Mouse (Mus musculus): ENCODE measurements around the gene Lypla2. TPM values are rescaled to one million over a fixed set of nuclear protein-coding genes. Genes with fewer than 3 reads are reported as not detected.

Gene Lypla2
- polyA plus RNA-seq, 1 experiment from 2014 or later = 94.9 TPM

GRCm38 (mm10) chr4:135924418-135924817 is 48.0 kb downstream of the Lypla2 start:
- Histone ChIP-seq H3K27me3 (ENCODE audit: control insufficient read depth, insufficient read depth, low read length) (no peaks in the 10 kb centered on the region), H3K9me3 (replicated peaks; ENCODE audit: control insufficient read depth, low read length) (no peaks in the 10 kb centered on the region), H3K4me3 (replicated peaks; ENCODE audit: low read length) (no peak overlapping the region), H3K36me3 (ENCODE audit: control insufficient read depth, insufficient read depth, low read length) (peaks cover 3% of the 10 kb centered on the region; the same call in 1 of the 2 replicates), H3K4me1 (ENCODE audit: control insufficient read depth, insufficient read depth, low read length) (peaks cover 6% of the 10 kb centered on the region), H3K27ac (ENCODE audit: low read length) (no peak overlapping the region), H3K4me2 (ENCODE audit: low read depth, low read length) (no peak overlapping the region), H3K9ac (ENCODE audit: low read length) (no peak overlapping the region)
- WGBS = 79% methylated on average over 2 of the region's 2 CpGs
- no peak for ATAC-seq (ENCODE audit: insufficient read depth, low FRiP score)

GRCm38 (mm10) chr4:135922190-135922589 is 50.2 kb downstream of the Lypla2 start:
- no peak for ATAC-seq (ENCODE audit: insufficient read depth, low FRiP score)
- Histone ChIP-seq H3K27ac (ENCODE audit: low read length) (peak overlapping the region; percentile 73; the same call in 1 of the 2 replicates), H3K36me3 (ENCODE audit: control insufficient read depth, insufficient read depth, low read length) (peaks cover 3% of the 10 kb centered on the region; the same call in 1 of the 2 replicates), H3K4me2 (ENCODE audit: low read depth, low read length) (peak overlapping the region; percentile 81), H3K27me3 (ENCODE audit: control insufficient read depth, insufficient read depth, low read length) (no peaks in the 10 kb centered on the region), H3K9me3 (replicated peaks; ENCODE audit: control insufficient read depth, low read length) (no peaks in the 10 kb centered on the region), H3K9ac (ENCODE audit: low read length) (no peak overlapping the region), H3K4me1 (ENCODE audit: control insufficient read depth, insufficient read depth, low read length) (peaks cover 6% of the 10 kb centered on the region), H3K4me3 (replicated peaks; ENCODE audit: low read length) (peak overlapping the region; percentile 80)
- 63% methylated on average over 1 of the region's 1 CpGs for WGBS

GRCm38 (mm10) chr4:135921257-135922120 is 50.9 kb downstream of the Lypla2 start:
- H3K9me3 ChIP-seq (replicated peaks; ENCODE audit: control insufficient read depth, low read length) = no peaks in the 10 kb centered on the region
- peaks cover 3% of the 10 kb centered on the region; the same call in 1 of the 2 replicates for H3K36me3 ChIP-seq (ENCODE audit: control insufficient read depth, insufficient read depth, low read length)
- no peaks in the 10 kb centered on the region for H3K27me3 ChIP-seq (ENCODE audit: control insufficient read depth, insufficient read depth, low read length)
- 2% methylated on average over 26 of the region's 26 CpGs for WGBS
- peak overlapping the region; percentile 81 for H3K4me2 ChIP-seq (ENCODE audit: low read depth, low read length)
- ATAC-seq (ENCODE audit: insufficient read depth, low FRiP score) = 0 out of 2 replicates have a peak, but pooled peaks have one; percentile 4
- H3K4me3 ChIP-seq (replicated peaks; ENCODE audit: low read length) = peak overlapping the region; percentile 80
- H3K4me1 ChIP-seq (ENCODE audit: control insufficient read depth, insufficient read depth, low read length) = peaks cover 6% of the 10 kb centered on the region
- H3K9ac ChIP-seq (ENCODE audit: low read length) = peak overlapping the region; percentile 79
- H3K27ac ChIP-seq (ENCODE audit: low read length) = peak overlapping the region; percentile 73

- WGBS = 1% methylated on average over 60 of the region's 60 CpGs
- Histone ChIP-seq H3K36me3 (ENCODE audit: control insufficient read depth, insufficient read depth, low read length) (peaks cover 3% of the 10 kb centered on the region; the same call in 1 of the 2 replicates), H3K9ac (ENCODE audit: low read length) (peak within 1 kb of the TSS; percentile 79), H3K4me1 (ENCODE audit: control insufficient read depth, insufficient read depth, low read length) (peaks cover 6% of the 10 kb centered on the region), H3K27ac (ENCODE audit: low read length) (peak within 1 kb of the TSS; percentile 73), H3K4me2 (ENCODE audit: low read depth, low read length) (peak within 1 kb of the TSS; percentile 81), H3K4me3 (replicated peaks; ENCODE audit: low read length) (peak within 1 kb of the TSS; percentile 80), H3K27me3 (ENCODE audit: control insufficient read depth, insufficient read depth, low read length) (no peaks in the 10 kb centered on the region), H3K9me3 (replicated peaks; ENCODE audit: control insufficient read depth, low read length) (no peaks in the 10 kb centered on the region)
- peak; percentile 92 for ATAC-seq (ENCODE audit: insufficient read depth, low FRiP score)
These were observed 51.9 kb downstream of the Lypla2 start, which contains the start of gene Fuca1 for GRCm38 (mm10) chr4:135920304-135921241. Gene Fuca1 (plus strand): TSS chr4:135920735.

- no peak overlapping the region for H3K9ac ChIP-seq (ENCODE audit: low read length)
- no peak for ATAC-seq (ENCODE audit: insufficient read depth, low FRiP score)
- H3K36me3 ChIP-seq (ENCODE audit: control insufficient read depth, insufficient read depth, low read length) = peaks cover 3% of the 10 kb centered on the region; the same call in 1 of the 2 replicates
- H3K9me3 ChIP-seq (replicated peaks; ENCODE audit: control insufficient read depth, low read length) = no peaks in the 10 kb centered on the region
- H3K27me3 ChIP-seq (ENCODE audit: control insufficient read depth, insufficient read depth, low read length) = no peaks in the 10 kb centered on the region
- H3K4me2 ChIP-seq (ENCODE audit: low read depth, low read length) = no peak overlapping the region
- WGBS = 86% methylated on average over 3 of the region's 3 CpGs
- H3K4me3 ChIP-seq (replicated peaks; ENCODE audit: low read length) = no peak overlapping the region
- peaks cover 6% of the 10 kb centered on the region for H3K4me1 ChIP-seq (ENCODE audit: control insufficient read depth, insufficient read depth, low read length)
- H3K27ac ChIP-seq (ENCODE audit: low read length) = 0 out of 2 replicates have a peak overlapping the region, but pooled peaks have one; percentile 16
These were observed 53.2 kb downstream of the Lypla2 start for GRCm38 (mm10) chr4:135919280-135919639.

GRCm38 (mm10) chr4:135918635-135919279 is 53.7 kb downstream of the Lypla2 start:
- no peaks in the 10 kb centered on the region for H3K27me3 ChIP-seq (ENCODE audit: control insufficient read depth, insufficient read depth, low read length)
- peaks cover 6% of the 10 kb centered on the region for H3K4me1 ChIP-seq (ENCODE audit: control insufficient read depth, insufficient read depth, low read length)
- no peak overlapping the region for H3K27ac ChIP-seq (ENCODE audit: low read length)
- no peak overlapping the region for H3K4me3 ChIP-seq (replicated peaks; ENCODE audit: low read length)
- no peak overlapping the region for H3K4me2 ChIP-seq (ENCODE audit: low read depth, low read length)
- no peaks in the 10 kb centered on the region for H3K9me3 ChIP-seq (replicated peaks; ENCODE audit: control insufficient read depth, low read length)
- ATAC-seq (ENCODE audit: insufficient read depth, low FRiP score) = no peak
- H3K36me3 ChIP-seq (ENCODE audit: control insufficient read depth, insufficient read depth, low read length) = peaks cover 3% of the 10 kb centered on the region; the same call in 1 of the 2 replicates
- no peak overlapping the region for H3K9ac ChIP-seq (ENCODE audit: low read length)
- 75% methylated on average over 13 of the region's 13 CpGs for WGBS

Other genes starting within 250 kb of the Lypla2 start
- 2.0 and 2.1 TPM in 2 replicates for gene Il22ra1, start 244.5 kb downstream of the Lypla2 start, polyA plus RNA-seq (2015; fragmentation: Nextera tagmentation; extraction: Ambion mirVana)
- gene Myom3, start 212.9 kb downstream of the Lypla2 start, polyA plus RNA-seq (2015; fragmentation: Nextera tagmentation; extraction: Ambion mirVana) = 0.56 and 3.6 TPM in 2 replicates
- gene Srsf10, start 116.9 kb downstream of the Lypla2 start, polyA plus RNA-seq (2015; fragmentation: Nextera tagmentation; extraction: Ambion mirVana) = 192 and 199 TPM in 2 replicates
- 168 and 169 TPM in 2 replicates for gene Pnrc2, start 98.8 kb downstream of the Lypla2 start, polyA plus RNA-seq (2015; fragmentation: Nextera tagmentation; extraction: Ambion mirVana)
- 0.59 and 0.90 TPM in 2 replicates for gene Cnr2, start 77.2 kb downstream of the Lypla2 start, polyA plus RNA-seq (2015; fragmentation: Nextera tagmentation; extraction: Ambion mirVana)
- gene Fuca1, start 51.9 kb downstream of the Lypla2 start, polyA plus RNA-seq (2015; fragmentation: Nextera tagmentation; extraction: Ambion mirVana) = 98.9 and 132 TPM in 2 replicates
- 97.5 and 107 TPM in 2 replicates for gene Hmgcl, start 26.2 kb downstream of the Lypla2 start, polyA plus RNA-seq (2015; fragmentation: Nextera tagmentation; extraction: Ambion mirVana)
- 109 and 136 TPM in 2 replicates for gene Gale, start 8.9 kb downstream of the Lypla2 start, polyA plus RNA-seq (2015; fragmentation: Nextera tagmentation; extraction: Ambion mirVana)
- 39.0 and 44.8 TPM in 2 replicates for gene Pithd1, start 14.6 kb upstream of the Lypla2 start, polyA plus RNA-seq (2015; fragmentation: Nextera tagmentation; extraction: Ambion mirVana)
- 41.0 and 44.2 TPM in 2 replicates for gene Eloa, start 49.1 kb upstream of the Lypla2 start, polyA plus RNA-seq (2015; fragmentation: Nextera tagmentation; extraction: Ambion mirVana)
- gene Rpl11, start 80.8 kb upstream of the Lypla2 start, polyA plus RNA-seq (2015; fragmentation: Nextera tagmentation; extraction: Ambion mirVana) = 352 and 411 TPM in 2 replicates
- gene Id3, start 170.9 kb upstream of the Lypla2 start, polyA plus RNA-seq (2015; fragmentation: Nextera tagmentation; extraction: Ambion mirVana) = 271 and 285 TPM in 2 replicates
- gene E2f2, start 199.8 kb upstream of the Lypla2 start, polyA plus RNA-seq (2015; fragmentation: Nextera tagmentation; extraction: Ambion mirVana) = 7.7 and 9.3 TPM in 2 replicates
- gene Asap3, start 233.7 kb upstream of the Lypla2 start, polyA plus RNA-seq (2015; fragmentation: Nextera tagmentation; extraction: Ambion mirVana) = 7.0 and 7.1 TPM in 2 replicates

Measured in stomach, embryonic 16.5 days (tissue).